In genomic region chr5:102515496-102515895, GRCm38 (mm10) we compare ENCODE assay signal across 25 mouse cellular contexts. TPM values are rescaled to one million over a fixed set of nuclear protein-coding genes. Genes with fewer than 3 reads are reported as not detected.
DNase-seq lines count a peak whose midpoint lies in the region; ATAC-seq lines count a peak whose summit lies in the region.
"Had no signal": no experiment of that assay in that cellular context is flagged by ENCODE, and none has a peak within 500 bp of the region (broad histone marks: within the 10 kb centered on the region; RNA-seq: fewer than 3 reads in every experiment).

No protein-coding gene starts in this region.

- H3K9me3 ChIP-seq in hindbrain, embryonic 15.5 days: no peaks in the 10 kb centered on the region
- no peaks in the 10 kb centered on the region for H3K9me3 ChIP-seq in hindbrain, embryonic 10.5 days
- H3K9me3 ChIP-seq in neural tube, embryonic 12.5 days: no peaks in the 10 kb centered on the region
- H3K9me3 ChIP-seq in neural tube, embryonic 15.5 days (replicated peaks): no peaks in the 10 kb centered on the region
- H3K9me3 ChIP-seq in midbrain, embryonic 15.5 days: no peaks in the 10 kb centered on the region
- H3K9me3 ChIP-seq: forebrain, embryonic 10.5 days; forebrain, embryonic 13.5 days; heart, embryonic 12.5 days; heart, embryonic 15.5 days had no signal

- no peak overlapping the region for H3K27ac ChIP-seq in hindbrain, embryonic 15.5 days (replicated peaks)
- H3K27ac ChIP-seq in hindbrain, embryonic 10.5 days: no peak overlapping the region
- H3K27ac ChIP-seq in neural tube, embryonic 12.5 days: no peak overlapping the region
- H3K27ac ChIP-seq in neural tube, embryonic 15.5 days (replicated peaks): no peak overlapping the region
- no peak overlapping the region for H3K27ac ChIP-seq in midbrain, embryonic 15.5 days
- H3K27ac ChIP-seq: forebrain, embryonic 10.5 days; forebrain, embryonic 13.5 days; heart, embryonic 15.5 days; hindbrain, postnatal 0 days had no signal

- WGBS in hindbrain, embryonic 15.5 days: 16% methylated on average over 7 of the region's 7 CpGs
- 61% methylated on average over 7 of the region's 7 CpGs for WGBS in hindbrain, embryonic 10.5 days
- WGBS in neural tube, embryonic 12.5 days: 29% methylated on average over 7 of the region's 7 CpGs
- WGBS in neural tube, embryonic 15.5 days: 10% methylated on average over 7 of the region's 7 CpGs
- WGBS in midbrain, embryonic 15.5 days: 58% methylated on average over 7 of the region's 7 CpGs

- DNase-seq in hindbrain, embryonic 10.5 days (ENCODE audit: low spot score): no peak
- DNase-seq in neural tube, embryonic 10.5 days (ENCODE audit: extremely low spot score, low spot score): no peak
- DNase-seq in c-Kit-positive CD71-positive TER-119-positive erythroid progenitor cells, embryonic 14.5 days (ENCODE audit: low spot score): no peak
- DNase-seq: adrenal gland, adult 8-10 months; adrenal gland, postnatal 25 days; cerebellum, adult 18-20 months; cerebellum, adult 9-10 months; cerebellum, postnatal 14 days; gastrocnemius, postnatal 10 days; gastrocnemius, postnatal 36 days; heart, postnatal 10 days; heart, postnatal 36 days had no signal

- H3K27me3 ChIP-seq in hindbrain, embryonic 15.5 days: no peaks in the 10 kb centered on the region
- H3K27me3 ChIP-seq in hindbrain, embryonic 10.5 days (ENCODE audit: insufficient read depth, poor library complexity, severe bottlenecking): no peaks in the 10 kb centered on the region
- H3K27me3 ChIP-seq in neural tube, embryonic 12.5 days (replicated peaks): no peaks in the 10 kb centered on the region
- no peaks in the 10 kb centered on the region for H3K27me3 ChIP-seq in neural tube, embryonic 15.5 days (replicated peaks)
- no peaks in the 10 kb centered on the region for H3K27me3 ChIP-seq in midbrain, embryonic 15.5 days (replicated peaks)
- H3K27me3 ChIP-seq: forebrain, embryonic 13.5 days; heart, embryonic 12.5 days; heart, embryonic 15.5 days had no signal

- no peak overlapping the region for H3K9ac ChIP-seq in hindbrain, embryonic 15.5 days
- no peak overlapping the region for H3K9ac ChIP-seq in neural tube, embryonic 12.5 days
- no peak overlapping the region for H3K9ac ChIP-seq in neural tube, embryonic 15.5 days (replicated peaks)
- no peak overlapping the region for H3K9ac ChIP-seq in midbrain, embryonic 15.5 days
- H3K9ac ChIP-seq: forebrain, embryonic 13.5 days; heart, embryonic 12.5 days; heart, embryonic 15.5 days had no signal

- H3K4me2 ChIP-seq in hindbrain, embryonic 15.5 days: peak overlapping the region; percentile 16; the same call in 1 of the 2 replicates
- peak overlapping the region; percentile 22; the same call in 1 of the 2 replicates for H3K4me2 ChIP-seq in neural tube, embryonic 12.5 days (replicated peaks)
- H3K4me2 ChIP-seq in neural tube, embryonic 15.5 days: 0 out of 2 replicates have a peak overlapping the region, but pooled peaks have one; percentile 5
- H3K4me2 ChIP-seq in midbrain, embryonic 15.5 days: no peak overlapping the region
- H3K4me2 ChIP-seq: forebrain, embryonic 13.5 days; heart, embryonic 12.5 days; heart, embryonic 15.5 days had no signal

- no peak for ATAC-seq in hindbrain, embryonic 15.5 days (ENCODE audit: low FRiP score, low read depth)
- no peak for ATAC-seq in neural tube, embryonic 12.5 days (ENCODE audit: low FRiP score, low read depth)
- ATAC-seq in neural tube, embryonic 15.5 days (ENCODE audit: low FRiP score): no peak
- no peak for ATAC-seq in midbrain, embryonic 15.5 days (replicated peaks)
- ATAC-seq: activated CD4-positive, CD25-positive, alpha-beta regulatory T cell, adult 4 months; CD4-positive, CD25-positive, alpha-beta regulatory T cell, adult 4 months; forebrain, embryonic 13.5 days; forebrain, embryonic 16.5 days; hindbrain, postnatal 0 days; inflammation-experienced regulatory T-cells, adult 6 months had no signal

- H3K4me3 ChIP-seq in hindbrain, embryonic 15.5 days: no peak overlapping the region
- H3K4me3 ChIP-seq in hindbrain, embryonic 10.5 days: no peak overlapping the region
- no peak overlapping the region for H3K4me3 ChIP-seq in neural tube, embryonic 12.5 days
- H3K4me3 ChIP-seq in neural tube, embryonic 15.5 days (replicated peaks): no peak overlapping the region
- H3K4me3 ChIP-seq in midbrain, embryonic 15.5 days: no peak overlapping the region
- H3K4me3 ChIP-seq: forebrain, embryonic 10.5 days; forebrain, embryonic 13.5 days; heart, embryonic 12.5 days; heart, embryonic 15.5 days had no signal

- no peaks in the 10 kb centered on the region for H3K36me3 ChIP-seq in hindbrain, embryonic 15.5 days
- no peaks in the 10 kb centered on the region for H3K36me3 ChIP-seq in hindbrain, embryonic 10.5 days
- H3K36me3 ChIP-seq in neural tube, embryonic 12.5 days: no peaks in the 10 kb centered on the region
- no peaks in the 10 kb centered on the region for H3K36me3 ChIP-seq in neural tube, embryonic 15.5 days
- H3K36me3 ChIP-seq in midbrain, embryonic 15.5 days (replicated peaks): no peaks in the 10 kb centered on the region
- H3K36me3 ChIP-seq: forebrain, embryonic 10.5 days; heart, embryonic 12.5 days; heart, embryonic 15.5 days had no signal

- peaks cover 8% of the 10 kb centered on the region for H3K4me1 ChIP-seq in hindbrain, embryonic 15.5 days (replicated peaks)
- peaks cover 20% of the 10 kb centered on the region for H3K4me1 ChIP-seq in hindbrain, embryonic 10.5 days (replicated peaks)
- H3K4me1 ChIP-seq in neural tube, embryonic 12.5 days: peaks cover 14% of the 10 kb centered on the region
- peaks cover 11% of the 10 kb centered on the region; the same call in 1 of the 2 replicates for H3K4me1 ChIP-seq in neural tube, embryonic 15.5 days
- H3K4me1 ChIP-seq in midbrain, embryonic 15.5 days: 0 out of 2 replicates have a peak, but pooled peaks cover 6% of the 10 kb centered on the region
- H3K4me1 ChIP-seq: heart, embryonic 15.5 days had no signal

RNA-seq across cellular contexts. Expression of gene Arhgap24, which starts 34.3 kb away (rescaled TPM):
- polyA plus RNA-seq in hindbrain, embryonic 15.5 days (2015; fragmentation: Nextera tagmentation; extraction: Ambion mirVana): 10.8 and 11.5 TPM in 2 replicates
- polyA plus RNA-seq in hindbrain, embryonic 10.5 days (2016; fragmentation: Nextera tagmentation; extraction: Ambion mirVana): 5.3 and 5.4 TPM in 2 replicates
- polyA plus RNA-seq in neural tube, embryonic 12.5 days (2016; fragmentation: Nextera tagmentation; extraction: Ambion mirVana): 5.9 and 6.1 TPM in 2 replicates
- 12.3 and 13.8 TPM in 2 replicates for polyA plus RNA-seq in neural tube, embryonic 15.5 days (2015; fragmentation: Nextera tagmentation; extraction: Ambion mirVana)
- 9.9 and 10.6 TPM in 2 replicates for polyA plus RNA-seq in midbrain, embryonic 15.5 days (2015; fragmentation: Nextera tagmentation; extraction: Ambion mirVana)
